Mouse (Mus musculus): Measurements from ENCODE around the gene Gm47289.
A peak's percentile ranks its signal among the peaks of the same experiment; 100 is the strongest.

Gene Gm47289

GRCm38 (mm10) chr9:119158861-119159260 is at the start of gene Gm47289:
Gene Gm47289, plus strand, starts transcription at chr9:119159161.
- no peak for DNase-seq (ENCODE audit: low spot score)

- DNase-seq (ENCODE audit: low spot score): no peak
Measured at GRCm38 (mm10) chr9:119109685-119110353, 49.1 kb upstream of the Gm47289 start.

- DNase-seq (ENCODE audit: low spot score): no peak
Measured at GRCm38 (mm10) chr9:119110640-119111039, 48.3 kb upstream of the Gm47289 start.

- DNase-seq (ENCODE audit: low spot score): no peak
Measured at GRCm38 (mm10) chr9:119114911-119115310, 44.0 kb upstream of the Gm47289 start.

- DNase-seq (ENCODE audit: low spot score): no peak
Measured at GRCm38 (mm10) chr9:119119409-119120167, 39.4 kb upstream of the Gm47289 start.

GRCm38 (mm10) chr9:119120168-119120560 is 38.8 kb upstream of the Gm47289 start:
- no peak for DNase-seq (ENCODE audit: low spot score)

GRCm38 (mm10) chr9:119122596-119123369 is 36.2 kb upstream of the Gm47289 start:
- no peak for DNase-seq (ENCODE audit: low spot score)

GRCm38 (mm10) chr9:119128436-119129181 is 30.4 kb upstream of the Gm47289 start:
- DNase-seq (ENCODE audit: low spot score): no peak

- no peak for DNase-seq (ENCODE audit: low spot score)
Measured at GRCm38 (mm10) chr9:119130692-119131091, 28.3 kb upstream of the Gm47289 start.

- no peak for DNase-seq (ENCODE audit: low spot score)
Measured at GRCm38 (mm10) chr9:119138836-119139235, 20.1 kb upstream of the Gm47289 start.

GRCm38 (mm10) chr9:119142066-119142465 is 16.9 kb upstream of the Gm47289 start:
- no peak for DNase-seq (ENCODE audit: low spot score)

- DNase-seq (ENCODE audit: low spot score): no peak
Measured at GRCm38 (mm10) chr9:119143372-119143771, 15.6 kb upstream of the Gm47289 start.

- no peak for DNase-seq (ENCODE audit: low spot score)
Measured at GRCm38 (mm10) chr9:119144696-119145095, 14.3 kb upstream of the Gm47289 start.

- DNase-seq (ENCODE audit: low spot score): no peak
Measured at GRCm38 (mm10) chr9:119145137-119145536, 13.8 kb upstream of the Gm47289 start.

- DNase-seq (ENCODE audit: low spot score): no peak
Measured at GRCm38 (mm10) chr9:119145638-119146037, 13.3 kb upstream of the Gm47289 start.

GRCm38 (mm10) chr9:119146098-119146770 is 12.7 kb upstream of the Gm47289 start:
- no peak for DNase-seq (ENCODE audit: low spot score)

GRCm38 (mm10) chr9:119149601-119150000 is 9.4 kb upstream of the Gm47289 start:
- DNase-seq (ENCODE audit: low spot score): peak; percentile 70

- DNase-seq (ENCODE audit: low spot score): no peak
Measured at GRCm38 (mm10) chr9:119151751-119152150, 7.2 kb upstream of the Gm47289 start.

GRCm38 (mm10) chr9:119155416-119155815 is 3.5 kb upstream of the Gm47289 start:
- no peak for DNase-seq (ENCODE audit: low spot score)

- DNase-seq (ENCODE audit: low spot score): peak; percentile 24
Measured at GRCm38 (mm10) chr9:119155826-119156225, 3.1 kb upstream of the Gm47289 start.

Measured in ovary, postnatal 36 days (tissue).